Mouse (Mus musculus) c-Kit-positive CD71-positive TER-119-positive erythroid progenitor cells, embryonic 14.5 days (primary cell): Measurements from ENCODE around the gene Nrf1.

Source experiments
- DNase-seq: peaks from one replicate; pipeline ENCODE4 v3.0.0-alpha.2; 2013; ENCODE audit warnings: low spot score

Gene Nrf1

GRCm38 (mm10) chr6:30047271-30048162 is at the start of gene Nrf1:
Gene Nrf1, plus strand, starts transcription at chr6:30047988.
- DNase-seq: peak; percentile 74

GRCm38 (mm10) chr6:29998140-29998539 is 49.6 kb upstream of the Nrf1 start:
- DNase-seq: no peak

DNA sequence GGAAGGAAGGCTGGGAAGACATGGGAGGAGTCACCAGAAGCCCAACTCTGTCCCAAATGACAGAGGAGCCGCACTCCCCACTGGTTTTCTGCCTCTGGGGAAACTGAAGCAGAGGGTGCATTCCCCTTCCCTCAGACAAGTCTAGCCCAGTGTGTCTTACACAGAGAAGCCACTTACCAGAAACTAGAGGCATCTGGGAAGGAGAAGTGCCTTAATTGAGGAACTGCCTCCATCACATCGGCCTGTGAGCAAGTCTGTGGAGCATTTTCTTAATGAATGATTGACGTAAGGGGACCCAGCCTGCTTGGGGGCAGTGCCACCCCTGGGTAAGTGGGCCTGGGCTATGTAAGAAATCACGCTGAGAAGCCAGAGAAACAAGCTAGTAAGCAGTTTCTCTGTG is 49.0 kb upstream of the Nrf1 start:
- no peak for DNase-seq

DNA sequence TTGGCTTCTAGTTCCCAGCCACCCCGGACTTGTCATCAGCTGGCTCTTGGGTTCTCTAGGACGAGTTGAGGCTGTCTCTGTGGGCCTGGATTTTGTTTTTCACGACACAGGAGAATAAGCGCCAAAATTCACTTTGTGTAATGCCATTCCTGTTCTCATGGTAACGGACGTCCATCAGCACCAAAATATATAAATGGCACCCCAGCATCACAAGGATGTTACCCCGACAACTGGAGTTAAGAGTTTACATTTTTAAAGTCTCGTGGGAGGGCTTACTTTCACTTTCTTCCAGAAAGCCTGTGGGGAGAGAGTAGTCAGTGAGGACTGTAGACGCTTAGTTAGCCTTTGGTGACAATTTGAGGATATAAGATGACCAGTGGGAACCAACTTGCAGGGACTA is 45.2 kb upstream of the Nrf1 start:
- no peak for DNase-seq

GRCm38 (mm10) chr6:30005851-30006250 is 41.9 kb upstream of the Nrf1 start:
- DNase-seq: no peak

DNA sequence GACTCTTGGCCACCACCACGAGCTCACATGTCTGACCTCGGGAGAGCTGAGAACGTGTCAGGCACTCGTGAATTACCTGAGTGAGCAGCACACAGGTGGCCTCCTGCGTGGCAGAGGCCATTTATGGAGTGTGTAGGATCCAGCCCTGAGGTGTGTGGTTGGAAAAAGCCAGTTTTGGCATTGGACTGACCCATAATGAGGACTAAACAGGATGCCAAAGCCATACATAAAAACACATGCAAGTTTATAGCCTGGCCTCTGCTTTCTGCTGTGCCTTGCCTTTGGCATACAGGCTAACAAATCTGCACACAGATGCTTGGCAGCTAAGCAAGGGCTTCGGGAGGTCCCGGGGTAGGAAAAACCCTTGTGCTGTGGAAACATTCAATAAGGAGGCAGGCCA is 38.6 kb upstream of the Nrf1 start:
- DNase-seq: no peak

DNA sequence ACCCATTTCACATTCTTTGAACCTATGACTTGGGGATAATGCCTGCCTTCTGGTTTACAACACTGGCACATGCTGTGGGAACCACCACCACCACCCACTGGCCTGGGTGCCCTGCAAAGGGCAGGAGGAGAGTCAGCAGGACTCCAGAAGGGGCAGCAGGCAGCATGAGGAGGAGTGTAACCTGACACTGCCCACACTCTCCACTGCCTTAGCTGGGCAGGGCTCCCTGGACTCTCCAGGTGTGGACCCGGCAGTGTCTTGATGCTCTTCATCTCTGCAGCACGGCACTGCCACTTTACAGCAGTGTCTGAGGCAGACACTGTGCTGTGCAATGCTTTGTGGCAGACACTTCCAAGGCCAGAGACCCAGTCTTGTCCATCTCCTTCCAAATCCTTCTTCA is 34.3 kb upstream of the Nrf1 start:
- no peak for DNase-seq

GRCm38 (mm10) chr6:30014187-30014864 is 33.5 kb upstream of the Nrf1 start:
- no peak for DNase-seq

GRCm38 (mm10) chr6:30021241-30021640 is 26.5 kb upstream of the Nrf1 start:
- DNase-seq: no peak

DNA sequence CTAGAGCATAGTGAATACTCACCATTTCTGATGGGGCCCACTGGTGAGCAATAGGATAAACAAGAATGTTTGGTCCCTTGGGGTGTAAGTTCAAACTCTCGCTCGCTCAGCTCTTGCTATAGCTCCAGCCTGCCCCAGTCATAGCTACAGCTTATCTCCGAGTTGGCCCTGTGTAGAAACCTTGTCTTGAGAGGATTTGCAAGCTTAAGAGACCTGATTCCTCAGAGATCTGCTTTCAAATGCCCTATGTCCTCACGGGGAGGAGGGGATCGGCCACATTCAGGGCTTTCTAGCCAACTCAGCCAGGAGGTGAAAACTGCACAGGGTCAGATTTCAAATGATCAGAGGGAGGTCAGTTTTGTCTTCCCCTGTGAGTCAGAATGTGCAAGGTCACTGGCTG is 26.1 kb upstream of the Nrf1 start:
- no peak for DNase-seq

DNA sequence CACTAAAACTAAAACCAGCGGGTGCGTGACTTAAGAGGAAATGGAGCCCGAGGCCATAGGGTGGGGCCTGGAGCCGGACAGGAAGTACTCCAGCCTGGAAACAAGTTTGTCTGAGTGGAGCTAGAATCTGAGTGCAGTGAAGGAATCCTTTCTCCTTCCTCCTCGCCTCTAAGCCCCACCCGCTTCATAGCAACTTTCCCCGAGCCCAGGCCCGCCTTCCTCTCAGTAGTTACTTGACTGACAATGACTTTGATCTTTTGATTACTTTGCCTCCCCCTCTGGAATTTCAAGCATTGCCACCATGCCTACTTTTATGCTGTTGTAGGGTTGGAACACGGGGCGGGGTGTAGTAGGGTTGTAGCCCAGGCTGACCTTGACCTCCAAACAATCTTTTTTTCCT is 21.0 kb upstream of the Nrf1 start:
- DNase-seq: no peak

- no peak for DNase-seq
These were observed 19.4 kb upstream of the Nrf1 start for GRCm38 (mm10) chr6:30028358-30028757.

DNA sequence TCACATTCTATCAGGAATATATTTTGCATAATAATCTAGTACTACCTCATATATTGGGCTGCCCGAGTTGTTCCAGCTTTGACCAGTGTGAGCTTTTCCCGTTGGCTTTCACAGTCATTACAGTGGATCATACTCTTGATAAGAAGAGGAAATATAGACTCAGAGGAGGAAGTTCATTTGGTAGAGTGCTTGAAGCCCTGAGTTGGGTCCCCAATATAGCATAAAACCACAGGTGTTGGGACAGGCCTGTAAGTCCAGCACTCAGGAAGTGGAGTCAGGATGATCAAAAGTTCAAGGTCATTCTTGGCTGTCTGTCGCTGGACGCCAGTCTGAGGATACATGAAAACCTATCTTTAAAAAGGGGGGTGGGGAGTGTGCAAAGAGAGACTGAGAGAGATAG is 12.7 kb upstream of the Nrf1 start:
- no peak for DNase-seq

GRCm38 (mm10) chr6:30041498-30041897 is 6.3 kb upstream of the Nrf1 start:
- DNase-seq: no peak

GRCm38 (mm10) chr6:30042483-30042882 is 5.3 kb upstream of the Nrf1 start:
- DNase-seq: no peak

DNA sequence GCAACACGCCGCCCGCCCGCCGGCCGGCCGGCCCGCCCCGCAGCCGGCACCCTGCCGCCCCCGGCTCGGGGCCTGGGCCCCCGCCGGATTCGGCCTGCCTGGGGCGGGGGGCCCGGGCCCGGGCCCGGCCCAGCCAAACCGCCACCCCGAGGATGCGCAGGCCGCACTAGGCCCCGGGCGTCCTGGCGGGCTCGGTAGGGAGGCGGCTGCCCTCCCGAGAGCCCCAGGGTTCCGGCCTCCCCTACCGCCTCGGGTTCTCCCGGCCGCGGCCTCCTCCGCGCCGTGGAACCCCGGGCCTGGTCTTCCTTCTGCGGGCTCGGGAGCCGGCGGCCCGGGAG is 344 bp downstream of the Nrf1 start:
- DNase-seq: peak; percentile 36

DNA sequence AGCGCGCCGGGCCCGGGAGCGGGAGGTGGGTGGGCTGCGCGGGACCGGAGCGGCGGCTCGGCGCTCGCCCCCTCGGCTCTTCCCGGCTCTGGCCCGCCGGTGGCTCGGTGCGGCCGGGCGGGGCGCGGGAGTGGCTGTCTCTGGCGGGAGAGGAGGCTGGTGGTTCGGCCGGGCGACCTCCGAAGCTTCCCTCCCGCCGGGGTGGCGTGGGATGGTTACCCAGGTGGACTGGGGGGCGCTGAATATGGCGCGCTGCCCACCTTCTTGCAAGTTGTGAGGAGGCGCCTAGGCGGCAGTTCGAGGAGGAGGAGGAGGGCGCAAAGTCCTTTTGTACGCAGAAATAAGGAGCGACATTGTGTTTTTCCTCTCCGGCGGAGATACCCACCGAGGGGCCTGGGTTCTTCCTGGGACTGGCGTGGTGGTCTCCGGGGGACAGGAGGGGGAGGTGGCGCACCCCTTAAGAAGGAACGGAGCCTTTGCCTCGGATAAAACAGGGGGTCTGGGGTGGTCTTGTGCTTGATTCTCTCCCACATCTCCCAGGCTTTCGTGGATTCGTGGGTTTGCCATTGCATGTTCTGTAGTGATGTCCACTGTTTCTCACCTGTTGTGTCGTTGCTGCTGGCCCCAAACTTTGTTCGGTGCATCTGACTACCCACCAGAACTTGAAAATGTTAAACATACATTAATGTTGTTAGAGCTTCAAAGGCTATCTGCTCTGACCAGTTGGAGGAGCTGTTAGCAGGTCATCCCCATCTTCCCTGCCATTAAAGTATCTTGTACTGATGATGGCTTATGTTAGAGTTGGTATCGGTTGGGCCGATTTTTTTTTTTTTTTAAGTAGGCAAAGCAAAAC is 939 bp downstream of the Nrf1 start:
- peak; percentile 43 for DNase-seq

GRCm38 (mm10) chr6:30053116-30053515 is 5.3 kb downstream of the Nrf1 start:
- DNase-seq: no peak

DNA sequence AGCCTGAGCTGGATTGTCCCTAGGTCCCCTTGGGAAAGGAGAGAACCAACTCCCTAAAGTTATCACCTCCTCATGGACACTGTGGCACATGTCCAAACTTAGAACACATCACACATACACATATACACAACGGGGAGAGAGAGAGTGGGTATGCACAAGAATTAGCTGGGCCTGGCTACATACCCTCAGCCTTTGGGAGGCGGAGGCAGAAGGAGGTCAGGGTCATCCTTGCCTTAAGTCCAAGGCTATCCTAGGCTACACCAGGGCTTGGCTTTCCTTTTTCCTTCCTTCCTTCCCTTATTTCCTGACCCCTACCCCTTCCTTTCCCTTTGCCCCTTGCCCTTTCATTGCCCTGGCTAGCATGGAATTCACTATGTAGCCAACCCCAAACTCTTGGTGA is 14.8 kb downstream of the Nrf1 start:
- no peak for DNase-seq

DNA sequence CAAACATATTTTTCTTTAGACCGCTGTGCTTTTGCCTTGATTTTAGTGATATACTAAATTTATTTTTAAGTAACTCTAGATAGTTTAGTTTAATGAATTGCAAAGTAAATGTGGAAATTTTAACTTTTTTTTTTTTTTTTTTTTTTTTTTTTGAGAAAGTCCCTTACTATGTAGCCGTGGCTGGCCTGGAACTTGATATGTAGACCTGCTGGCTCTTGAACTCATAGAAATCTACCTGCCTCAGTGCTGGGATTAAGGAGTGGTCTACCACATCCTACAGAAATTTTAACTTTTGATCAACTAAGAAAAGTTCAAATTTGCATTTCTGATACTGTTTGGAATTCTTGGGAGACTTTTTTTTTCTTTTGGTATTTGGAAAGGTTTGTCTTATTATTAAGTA is 17.6 kb downstream of the Nrf1 start:
- no peak for DNase-seq

- no peak for DNase-seq
These were observed 19.0 kb downstream of the Nrf1 start for GRCm38 (mm10) chr6:30066746-30067145.

- DNase-seq: no peak
These were observed 24.7 kb downstream of the Nrf1 start for GRCm38 (mm10) chr6:30072476-30072875.
